Mouse (Mus musculus) midbrain, embryonic 15.5 days (tissue): ENCODE results near the gene Siglecf. TPM values are rescaled to one million over a fixed set of nuclear protein-coding genes. Genes with fewer than 3 reads are reported as not detected.

Experiments
- ATAC-seq: fragments of 200-750 bp; cut with Nextera tagmentation; replicated peaks from 2 replicates; pipeline ENCODE4 v1.8.0; 2017; ENCODE audit warnings: moderate TSS enrichment
- H3K27ac ChIP-seq: fragments of 300-500 bp; sonication (generic); 2 replicates; pipeline ENCODE4 v1.5.1; 2015; ENCODE audit warnings: mild to moderate bottlenecking, inconsistent platforms
- H3K27me3 ChIP-seq: fragments of 300-500 bp; sonication (generic); replicated peaks from 2 replicates; pipeline ENCODE4 v1.6.1; 2015; ENCODE audit warnings: inconsistent platforms
- H3K36me3 ChIP-seq: fragments of 300-500 bp; sonication (generic); replicated peaks from 2 replicates; pipeline ENCODE4 v1.6.1; 2015; ENCODE audit warnings: inconsistent platforms
- H3K4me1 ChIP-seq: fragments of 300-500 bp; sonication (generic); 2 replicates; pipeline ENCODE4 v1.6.1; 2015; ENCODE audit warnings: inconsistent platforms
- H3K4me2 ChIP-seq: fragments of 300-500 bp; sonication (generic); 2 replicates; pipeline ENCODE4 v1.6.1; 2015; ENCODE audit warnings: inconsistent platforms, mild to moderate bottlenecking, moderate library complexity
- H3K4me3 ChIP-seq: fragments of 300-500 bp; sonication (generic); 2 replicates; pipeline ENCODE4 v1.5.1; 2015; ENCODE audit warnings: mild to moderate bottlenecking, inconsistent platforms
- H3K9ac ChIP-seq: fragments of 300-500 bp; sonication (generic); 2 replicates; pipeline ENCODE4 v1.6.1; 2015; ENCODE audit warnings: mild to moderate bottlenecking, inconsistent platforms
- H3K9me3 ChIP-seq: fragments of 300-500 bp; sonication (generic); 2 replicates; pipeline ENCODE4 v1.6.1; 2016; ENCODE audit warnings: inconsistent platforms
- WGBS: fragments of 180-500 bp; shearing (Covaris S2); methylation state at CpG from one replicate; pipeline ENCODE4 v1.1.7; 2015; ENCODE audit warnings: mixed read lengths; 5-methylcytosine and 5-hydroxymethylcytosine counted together
- polyA plus RNA-seq: library from polyadenylated mRNA; unstranded; fragments of >200 nt; fragmentation: Nextera tagmentation; extraction: Ambion mirVana; gene quantifications from 2 replicates; pipeline ENCODE4 v1.2.1, GENCODE M21; 2015

The Siglecf gene
- polyA plus RNA-seq, 1 experiment from 2014 or later: 0.17 TPM

DNA sequence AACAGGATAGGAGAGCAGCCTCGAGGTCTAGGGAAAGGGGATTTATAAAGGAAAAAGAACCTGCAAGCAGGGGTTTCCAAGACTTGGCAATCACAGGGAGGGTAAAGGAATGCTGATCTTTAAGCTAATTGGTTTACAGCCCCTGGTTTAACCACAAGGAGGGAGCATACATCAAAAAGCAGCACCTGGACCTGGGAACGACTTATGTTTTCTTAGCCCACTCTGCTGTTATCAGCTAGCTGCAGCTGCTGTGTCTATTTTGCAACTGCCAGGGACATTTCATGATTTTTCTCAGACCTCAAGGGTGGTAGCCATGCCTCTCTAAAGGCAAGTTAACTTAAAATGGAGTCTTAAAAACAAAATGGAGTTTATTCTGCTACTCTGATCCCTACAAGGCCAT is 51.6 kb downstream of the Siglecf start:
- Histone ChIP-seq H3K4me1 (no peaks in the 10 kb centered on the region), H3K36me3 (no peaks in the 10 kb centered on the region)
- WGBS: 44% methylated on average over 2 of the region's 2 CpGs

DNA sequence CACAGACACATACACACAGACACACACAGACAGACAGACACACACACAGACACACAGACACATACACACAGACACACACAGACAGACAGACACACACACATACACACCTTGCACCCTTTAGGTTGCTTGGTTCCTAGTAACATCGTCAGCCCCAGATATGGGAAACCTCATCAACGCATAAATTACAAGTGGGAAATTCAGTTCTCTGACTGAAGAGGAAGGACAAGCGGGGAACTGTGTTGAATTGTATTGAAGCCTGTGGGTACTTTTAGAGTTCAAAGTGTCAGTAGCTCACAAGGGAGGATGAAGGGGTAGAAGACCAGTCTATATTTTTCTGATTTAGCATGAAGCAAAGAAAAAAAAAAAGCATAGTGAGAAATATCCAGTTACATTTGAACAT is 56.4 kb downstream of the Siglecf start:
- no peak for ATAC-seq
- Histone ChIP-seq H3K27ac (no peak overlapping the region), H3K4me2 (no peak overlapping the region), H3K4me3 (no peak overlapping the region), H3K27me3 (no peaks in the 10 kb centered on the region), H3K36me3 (no peaks in the 10 kb centered on the region), H3K9me3 (no peaks in the 10 kb centered on the region), H3K4me1 (no peaks in the 10 kb centered on the region), H3K9ac (no peak overlapping the region)
- WGBS: 81% methylated on average over 3 of the region's 3 CpGs

More for the DNA sequence above, 51.6 kb downstream of the Siglecf start:
- Histone ChIP-seq H3K4me3 (no peak overlapping the region), H3K27me3 (no peaks in the 10 kb centered on the region), H3K27ac (no peak overlapping the region), H3K9me3 (no peaks in the 10 kb centered on the region), H3K4me2 (no peak overlapping the region), H3K9ac (no peak overlapping the region)
- no peak for ATAC-seq

DNA sequence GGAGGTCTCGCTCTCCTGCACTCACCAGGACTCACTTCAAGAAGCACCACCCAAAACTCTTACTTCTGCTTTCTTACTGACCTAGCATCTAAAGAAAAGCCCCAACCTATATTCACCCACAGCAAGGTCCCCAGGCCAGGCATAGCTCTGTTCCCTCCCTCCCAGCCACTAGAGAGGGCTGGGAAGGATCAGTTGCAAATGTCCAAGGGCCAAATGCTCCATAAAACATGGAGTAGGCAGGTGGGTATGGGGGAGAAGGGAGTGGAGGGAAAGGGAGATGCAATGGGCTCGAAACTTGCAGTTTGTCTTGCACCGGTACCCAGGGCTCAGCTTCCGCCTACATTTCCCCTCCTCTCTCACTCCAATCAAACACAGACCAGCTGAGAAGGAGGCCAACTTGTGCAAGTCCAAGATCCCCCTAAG is 57.0 kb downstream of the Siglecf start, which contains the start of gene Siglecg:
Gene Siglecg, plus strand, starts transcription at position 74 of the 423 bp plus-strand sequence.
- no peak within 1 kb of the TSS for H3K4me2 ChIP-seq
- 83% methylated on average over 4 of the region's 4 CpGs for WGBS
- no peaks in the 10 kb centered on the region for H3K9me3 ChIP-seq
- no peak for ATAC-seq
- H3K4me1 ChIP-seq: no peaks in the 10 kb centered on the region
- H3K27ac ChIP-seq: no peak within 1 kb of the TSS
- H3K27me3 ChIP-seq: no peaks in the 10 kb centered on the region
- H3K4me3 ChIP-seq: no peak within 1 kb of the TSS
- H3K36me3 ChIP-seq: no peaks in the 10 kb centered on the region
- no peak within 1 kb of the TSS for H3K9ac ChIP-seq

DNA sequence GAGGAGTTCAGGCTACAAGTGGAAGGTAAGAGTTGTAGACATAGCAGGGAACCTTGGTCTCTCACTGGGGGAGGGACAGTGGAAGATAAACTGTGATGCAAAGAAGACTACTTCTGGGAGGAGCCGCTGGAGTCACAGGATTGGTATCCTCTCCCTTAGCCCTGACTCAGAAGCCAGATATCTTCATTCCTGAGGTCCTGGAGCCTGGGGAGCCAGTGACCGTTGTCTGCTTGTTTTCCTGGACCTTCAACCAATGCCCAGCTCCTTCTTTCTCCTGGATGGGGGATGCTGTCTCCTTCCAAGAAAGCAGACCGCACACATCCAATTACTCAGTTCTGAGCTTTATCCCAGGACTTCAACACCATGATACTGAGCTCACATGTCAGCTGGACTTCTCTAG is 57.9 kb downstream of the Siglecf start:
- Histone ChIP-seq H3K4me2 (no peak overlapping the region), H3K27me3 (no peaks in the 10 kb centered on the region), H3K4me1 (no peaks in the 10 kb centered on the region), H3K4me3 (no peak overlapping the region), H3K36me3 (no peaks in the 10 kb centered on the region), H3K27ac (no peak overlapping the region), H3K9me3 (no peaks in the 10 kb centered on the region), H3K9ac (no peak overlapping the region)
- 75% methylated on average over 3 of the region's 3 CpGs for WGBS
- no peak for ATAC-seq

Other genes starting within 250 kb of the Siglecf start
- not detected in 2 replicates for gene Zfp936, start 237.1 kb upstream of the Siglecf start, polyA plus RNA-seq
- gene Zfp715, start 38.0 kb upstream of the Siglecf start, polyA plus RNA-seq: 20.1 and 22.7 TPM in 2 replicates
- 0.05 TPM in 1 of 2 replicates, not detected in the other for gene Siglecg, start 56.9 kb downstream of the Siglecf start, polyA plus RNA-seq
- not detected in 2 replicates for gene Lim2, start 76.3 kb downstream of the Siglecf start, polyA plus RNA-seq
- gene Nkg7, start 85.7 kb downstream of the Siglecf start, polyA plus RNA-seq: 0.25 TPM in 1 of 2 replicates, not detected in the other
- gene Cldnd2, start 89.4 kb downstream of the Siglecf start, polyA plus RNA-seq: not detected in 2 replicates
- gene Etfb, start 92.7 kb downstream of the Siglecf start, polyA plus RNA-seq: 117 and 130 TPM in 2 replicates
- not detected in 2 replicates for gene Gm45233, start 92.8 kb downstream of the Siglecf start, polyA plus RNA-seq
- 15.6 and 16.0 TPM in 2 replicates for gene Vsig10l, start 111.8 kb downstream of the Siglecf start, polyA plus RNA-seq
- gene Iglon5, start 138.7 kb downstream of the Siglecf start, polyA plus RNA-seq: 9.7 and 10.0 TPM in 2 replicates
- gene 4931406B18Rik, start 154.6 kb downstream of the Siglecf start, polyA plus RNA-seq: 0.06 TPM in 1 of 2 replicates, not detected in the other
- 0.41 and 0.95 TPM in 2 replicates for gene Cd33, start 193.1 kb downstream of the Siglecf start, polyA plus RNA-seq
- 9.5 and 10.4 TPM in 2 replicates for gene Zfp658, start 210.9 kb downstream of the Siglecf start, polyA plus RNA-seq
- gene Zfp719, start 228.3 kb downstream of the Siglecf start, polyA plus RNA-seq: 14.6 and 15.3 TPM in 2 replicates